Mouse (Mus musculus) forebrain, embryonic 16.5 days (tissue): ENCODE measurements at regions not wholly inside any gene's neighbourhood (a gene's known extent, or its start where the extent isn't known, plus 50 kb on each side); places are given as distances from the start of the nearest gene placed in this dataset.

Experiments
- ATAC-seq: fragments of 200-750 bp; cut with Nextera tagmentation; 2 replicates; pipeline ENCODE4 v1.8.0; 2017; ENCODE audit warnings: mild to moderate bottlenecking, moderate library complexity
- H3K27ac ChIP-seq: fragments of 300-500 bp; sonication (generic); 2 replicates; pipeline ENCODE4 v1.5.1; 2014; ENCODE audit warnings: low read length, control low read depth
- H3K27me3 ChIP-seq: fragments of 300-500 bp; sonication (generic); replicated peaks from 2 replicates; pipeline ENCODE4 v1.6.1; 2014; ENCODE audit warnings: low read length; ENCODE audit not compliant: control insufficient read depth, insufficient read depth
- H3K36me3 ChIP-seq: fragments of 300-500 bp; sonication (generic); 2 replicates; pipeline ENCODE4 v1.6.1; 2014; ENCODE audit not compliant: control insufficient read depth, insufficient read depth
- H3K4me1 ChIP-seq: fragments of 300-500 bp; sonication (generic); replicated peaks from 2 replicates; pipeline ENCODE4 v1.6.1; 2014; ENCODE audit warnings: low read length; ENCODE audit not compliant: control insufficient read depth, insufficient read depth
- H3K4me2 ChIP-seq: fragments of 300-500 bp; sonication (generic); 2 replicates; pipeline ENCODE4 v1.6.1; 2014; ENCODE audit warnings: mild to moderate bottlenecking, low read length, control low read depth
- H3K4me3 ChIP-seq: fragments of 300-500 bp; sonication (generic); replicated peaks from 2 replicates; pipeline ENCODE4 v1.5.1; 2014; ENCODE audit warnings: mild to moderate bottlenecking, low read length, control low read depth
- H3K9ac ChIP-seq: fragments of 300-500 bp; sonication (generic); replicated peaks from 2 replicates; pipeline ENCODE4 v1.6.1; 2014; ENCODE audit warnings: low read depth, low read length, control low read depth
- H3K9me3 ChIP-seq: fragments of 300-500 bp; sonication (generic); 2 replicates; pipeline ENCODE4 v1.6.1; 2016; ENCODE audit warnings: low read length; ENCODE audit not compliant: control insufficient read depth
- WGBS: fragments of 180-500 bp; shearing (Covaris S2); extraction: QIAGEN DNeasy Blood & Tissue Kit; methylation state at CpG from one replicate; pipeline ENCODE4 v1.1.7; 2014; 5-methylcytosine and 5-hydroxymethylcytosine counted together

GRCm38 (mm10) chr10:99609420-99609819 is 150.0 kb downstream of the Csl start:
- Histone ChIP-seq H3K36me3 (no peaks in the 10 kb centered on the region), H3K27ac (no peak overlapping the region), H3K4me1 (no peaks in the 10 kb centered on the region), H3K27me3 (no peaks in the 10 kb centered on the region), H3K4me3 (no peak overlapping the region), H3K4me2 (no peak overlapping the region), H3K9ac (no peak overlapping the region), H3K9me3 (0 out of 2 replicates have a peak, but pooled peaks cover 2% of the 10 kb centered on the region)
- ATAC-seq = no peak
- WGBS = 93% methylated on average over 3 of the region's 3 CpGs

GRCm38 (mm10) chr10:99610890-99611289 is 148.6 kb downstream of the Csl start:
- Histone ChIP-seq H3K4me2 (no peak overlapping the region), H3K27ac (no peak overlapping the region), H3K36me3 (no peaks in the 10 kb centered on the region), H3K9me3 (0 out of 2 replicates have a peak, but pooled peaks cover 2% of the 10 kb centered on the region), H3K9ac (no peak overlapping the region), H3K4me1 (no peaks in the 10 kb centered on the region), H3K4me3 (no peak overlapping the region), H3K27me3 (no peaks in the 10 kb centered on the region)
- WGBS = 96% methylated on average over 4 of the region's 4 CpGs
- ATAC-seq = no peak

- ATAC-seq = no peak
- Histone ChIP-seq H3K4me2 (no peak overlapping the region), H3K27me3 (no peaks in the 10 kb centered on the region), H3K4me1 (no peaks in the 10 kb centered on the region), H3K9ac (no peak overlapping the region), H3K9me3 (0 out of 2 replicates have a peak, but pooled peaks cover 2% of the 10 kb centered on the region), H3K4me3 (no peak overlapping the region), H3K27ac (no peak overlapping the region), H3K36me3 (no peaks in the 10 kb centered on the region)
- WGBS = 80% methylated on average over 7 of the region's 7 CpGs
Measured at GRCm38 (mm10) chr10:99614392-99615249, 144.8 kb downstream of the Csl start.

- Histone ChIP-seq H3K27ac (no peak overlapping the region), H3K9ac (no peak overlapping the region), H3K36me3 (no peaks in the 10 kb centered on the region), H3K4me1 (no peaks in the 10 kb centered on the region), H3K4me2 (no peak overlapping the region), H3K4me3 (no peak overlapping the region), H3K27me3 (no peaks in the 10 kb centered on the region), H3K9me3 (0 out of 2 replicates have a peak, but pooled peaks cover 2% of the 10 kb centered on the region)
- WGBS = 84% methylated on average over 8 of the region's 8 CpGs
- peak; percentile 21; the same call in 1 of the 2 replicates for ATAC-seq
Measured at GRCm38 (mm10) chr10:99615371-99615770, 144.1 kb downstream of the Csl start.

- Histone ChIP-seq H3K4me1 (no peaks in the 10 kb centered on the region), H3K27ac (no peak overlapping the region), H3K27me3 (no peaks in the 10 kb centered on the region), H3K36me3 (no peaks in the 10 kb centered on the region), H3K4me2 (no peak overlapping the region), H3K9me3 (0 out of 2 replicates have a peak, but pooled peaks cover 2% of the 10 kb centered on the region), H3K4me3 (no peak overlapping the region), H3K9ac (no peak overlapping the region)
- ATAC-seq = peak; percentile 61
- 9% methylated on average over 6 of the region's 6 CpGs for WGBS
Measured at GRCm38 (mm10) chr10:99615779-99616178, 143.7 kb downstream of the Csl start.

GRCm38 (mm10) chr10:99617623-99618022 is 141.8 kb downstream of the Csl start:
- Histone ChIP-seq H3K9ac (no peak overlapping the region), H3K27ac (no peak overlapping the region)
- 83% methylated on average over 3 of the region's 3 CpGs for WGBS

GRCm38 (mm10) chr10:99619421-99620151 is 139.9 kb downstream of the Csl start:
- peak overlapping the region; percentile 19 for H3K4me2 ChIP-seq
- no peak overlapping the region for H3K9ac ChIP-seq
- H3K9me3 ChIP-seq = no peaks in the 10 kb centered on the region
- H3K36me3 ChIP-seq = no peaks in the 10 kb centered on the region
- H3K4me3 ChIP-seq = no peak overlapping the region
- no peak overlapping the region for H3K27ac ChIP-seq
- no peaks in the 10 kb centered on the region for H3K27me3 ChIP-seq
- WGBS = 42% methylated on average over 18 of the region's 18 CpGs
- ATAC-seq = peak; percentile 76
- H3K4me1 ChIP-seq = no peaks in the 10 kb centered on the region

More at GRCm38 (mm10) chr10:99617623-99618022, 141.8 kb downstream of the Csl start:
- Histone ChIP-seq H3K4me3 (no peak overlapping the region), H3K9me3 (0 out of 2 replicates have a peak, but pooled peaks cover 2% of the 10 kb centered on the region), H3K4me1 (no peaks in the 10 kb centered on the region), H3K36me3 (no peaks in the 10 kb centered on the region), H3K4me2 (no peak overlapping the region), H3K27me3 (no peaks in the 10 kb centered on the region)
- no peak for ATAC-seq

GRCm38 (mm10) chr10:99620489-99620888 is 139.0 kb downstream of the Csl start:
- WGBS = 91% methylated on average over 7 of the region's 7 CpGs

GRCm38 (mm10) chr10:99627355-99627754 is 132.1 kb downstream of the Csl start:
- no peaks in the 10 kb centered on the region for H3K4me1 ChIP-seq
- ATAC-seq = no peak
- 83% methylated on average over 6 of the region's 6 CpGs for WGBS
- no peaks in the 10 kb centered on the region for H3K36me3 ChIP-seq
- no peak overlapping the region for H3K9ac ChIP-seq
- no peak overlapping the region for H3K4me2 ChIP-seq
- H3K27me3 ChIP-seq = no peaks in the 10 kb centered on the region
- H3K9me3 ChIP-seq = no peaks in the 10 kb centered on the region
- no peak overlapping the region for H3K4me3 ChIP-seq
- H3K27ac ChIP-seq = no peak overlapping the region

More at GRCm38 (mm10) chr10:99620489-99620888, 139.0 kb downstream of the Csl start:
- H3K4me1 ChIP-seq = no peaks in the 10 kb centered on the region
- no peak overlapping the region for H3K4me2 ChIP-seq
- H3K36me3 ChIP-seq = no peaks in the 10 kb centered on the region
- no peak for ATAC-seq
- no peak overlapping the region for H3K4me3 ChIP-seq
- no peaks in the 10 kb centered on the region for H3K9me3 ChIP-seq
- no peaks in the 10 kb centered on the region for H3K27me3 ChIP-seq
- H3K27ac ChIP-seq = no peak overlapping the region
- H3K9ac ChIP-seq = no peak overlapping the region
